Mouse (Mus musculus) hematopoietic stem cell, adult 5-6 weeks (primary cell): Measurements from ENCODE around the gene Gm49601. TPM values are rescaled to one million over a fixed set of nuclear protein-coding genes. Genes with fewer than 3 reads are reported as not detected.
A peak's percentile ranks its signal among the peaks of the same experiment; 100 is the strongest.

Experiments
- ATAC-seq, 2 experiments: fragments of 125-278 bp in 1 of 2; replicated peaks in 1 of 2; 2 replicates each; pipeline ENCODE4 v1.8.0; 2016 to 2017; ENCODE audit warnings: inconsistent platforms in 2 of 2, mild to moderate bottlenecking in 2 of 2, moderate number of reproducible peaks in 2 of 2, low read depth in 1 of 2, moderate TSS enrichment in 1 of 2; ENCODE audit not compliant: low FRiP score in 2 of 2, poor library complexity in 2 of 2, severe bottlenecking in 2 of 2, insufficient read depth in 1 of 2, low TSS enrichment in 1 of 2
- total RNA-seq: library from RNA; stranded (forward); fragments of 172-1452, 232-1000 nt; gene quantifications from 2 replicates; pipeline ENCODE4 v1.2.3, GENCODE M21; 2017

Gm49601 gene
- total RNA-seq, 1 experiment from 2014 or later = not detected

DNA sequence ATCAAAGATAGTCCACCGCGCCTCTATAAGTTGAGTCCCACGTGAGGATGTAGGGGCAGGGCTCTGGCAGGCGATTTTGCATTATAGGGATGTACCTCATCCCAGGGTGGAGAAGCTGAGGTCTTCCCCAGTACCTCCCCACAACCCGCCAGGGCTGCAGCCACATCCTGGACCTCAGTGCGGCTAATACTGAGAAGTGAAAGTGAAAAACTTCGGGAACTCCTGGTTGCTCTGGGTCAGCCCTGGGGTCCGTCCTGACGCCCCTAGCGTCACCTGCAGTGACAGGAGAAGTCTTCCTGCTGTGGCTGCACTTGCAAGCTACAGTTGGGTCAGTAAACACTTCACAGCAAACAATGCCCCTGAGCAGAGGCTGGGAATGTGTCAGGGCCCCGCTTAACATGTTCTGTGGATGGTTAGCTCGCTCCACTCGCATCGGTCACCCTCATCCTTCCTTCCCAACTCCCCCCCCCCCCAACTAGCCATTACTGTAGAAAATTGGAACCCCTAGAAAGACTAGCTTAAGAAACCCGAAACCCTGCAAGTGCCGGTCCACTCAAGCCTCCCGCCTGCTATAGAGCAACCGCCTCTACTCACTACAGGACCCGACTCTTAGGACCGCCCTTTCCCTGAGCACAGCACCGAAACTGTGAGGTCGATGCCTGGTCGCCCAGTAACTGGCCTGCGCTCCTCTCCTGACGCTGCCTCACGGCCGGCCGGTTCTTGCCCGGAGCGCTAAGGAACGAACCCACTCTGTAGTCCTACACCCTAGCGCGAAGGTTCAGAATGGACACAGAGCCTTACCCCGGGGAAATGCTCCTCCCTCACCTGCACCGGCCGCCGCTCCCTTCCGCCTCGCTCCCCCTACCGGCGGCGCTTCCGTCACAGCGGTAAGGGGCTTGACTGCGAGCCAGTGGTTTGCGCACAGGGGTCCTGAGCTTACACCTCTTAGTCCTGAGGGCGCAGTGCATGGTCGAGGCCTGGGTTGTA is 36.1 kb downstream of the Gm49601 start, which contains the start of gene Tbx1:
TSS of gene Tbx1 (minus strand) at position 868 of the 987 bp plus-strand sequence.
- peak; percentile 22 to 37; a peak in 3 of 4 replicates for ATAC-seq

- ATAC-seq = no peak
Measured at GRCm38 (mm10) chr16:18589080-18589621, 37.1 kb downstream of the Gm49601 start.

DNA sequence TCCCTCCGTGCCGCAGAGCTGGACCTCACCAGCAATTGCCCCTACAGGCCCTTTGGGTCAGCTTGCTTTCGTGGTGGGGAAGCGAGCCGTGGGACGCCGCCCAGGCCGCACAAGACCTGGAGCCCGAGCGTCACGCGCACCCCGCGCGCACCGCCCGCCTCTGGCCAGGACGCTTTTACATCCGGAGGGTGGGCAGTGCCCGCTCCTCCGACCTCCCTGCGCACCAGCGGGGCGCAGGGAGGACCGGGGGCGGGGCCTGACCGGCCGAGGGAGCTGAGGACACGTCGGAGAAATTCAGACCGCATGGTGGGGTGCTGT is 37.5 kb downstream of the Gm49601 start:
- ATAC-seq = no peak

DNA sequence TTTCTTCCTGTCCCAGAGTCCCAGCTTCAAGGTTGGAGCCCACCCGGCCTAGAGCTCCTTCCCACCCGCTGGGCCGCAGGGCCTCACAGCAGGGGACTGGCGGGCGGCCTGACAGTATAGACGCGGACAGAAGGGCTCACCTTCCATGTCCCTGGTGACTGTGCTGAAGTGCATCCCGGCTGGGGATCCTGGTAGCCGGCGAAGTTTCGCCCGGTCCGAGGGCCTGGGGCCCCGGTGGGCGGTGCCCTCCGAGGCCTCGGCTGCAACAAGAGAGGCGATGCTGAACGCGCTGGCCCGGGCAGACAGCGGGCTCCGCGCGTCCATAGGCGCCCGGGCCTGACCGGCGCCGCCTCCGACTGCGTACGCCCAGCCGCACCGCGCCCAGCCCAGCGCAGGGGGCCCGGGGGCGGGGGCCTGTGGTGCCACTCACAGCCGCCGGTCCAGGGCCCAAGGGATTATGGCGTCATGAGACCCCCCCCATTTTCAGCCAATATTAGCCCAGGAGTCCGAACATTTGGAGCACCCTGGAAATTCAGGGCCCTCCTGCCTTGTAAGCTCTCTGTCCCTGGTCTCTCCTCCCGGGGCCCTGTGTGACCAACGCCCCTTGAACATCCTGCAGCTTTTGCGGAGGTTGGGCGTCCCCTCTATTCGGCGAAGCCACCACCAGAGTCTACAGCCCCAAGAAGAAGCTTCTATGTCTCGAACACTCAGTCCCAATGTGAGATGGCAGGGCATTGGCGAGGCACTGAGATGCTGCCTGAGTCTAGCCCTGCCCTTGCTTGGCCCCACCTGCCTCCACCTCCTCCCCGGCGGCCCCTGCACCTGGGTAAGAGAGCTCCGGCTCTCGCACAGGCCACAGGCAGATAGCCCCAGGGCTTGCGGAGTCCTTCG is 38.1 kb downstream of the Gm49601 start:
- ATAC-seq = no peak

DNA sequence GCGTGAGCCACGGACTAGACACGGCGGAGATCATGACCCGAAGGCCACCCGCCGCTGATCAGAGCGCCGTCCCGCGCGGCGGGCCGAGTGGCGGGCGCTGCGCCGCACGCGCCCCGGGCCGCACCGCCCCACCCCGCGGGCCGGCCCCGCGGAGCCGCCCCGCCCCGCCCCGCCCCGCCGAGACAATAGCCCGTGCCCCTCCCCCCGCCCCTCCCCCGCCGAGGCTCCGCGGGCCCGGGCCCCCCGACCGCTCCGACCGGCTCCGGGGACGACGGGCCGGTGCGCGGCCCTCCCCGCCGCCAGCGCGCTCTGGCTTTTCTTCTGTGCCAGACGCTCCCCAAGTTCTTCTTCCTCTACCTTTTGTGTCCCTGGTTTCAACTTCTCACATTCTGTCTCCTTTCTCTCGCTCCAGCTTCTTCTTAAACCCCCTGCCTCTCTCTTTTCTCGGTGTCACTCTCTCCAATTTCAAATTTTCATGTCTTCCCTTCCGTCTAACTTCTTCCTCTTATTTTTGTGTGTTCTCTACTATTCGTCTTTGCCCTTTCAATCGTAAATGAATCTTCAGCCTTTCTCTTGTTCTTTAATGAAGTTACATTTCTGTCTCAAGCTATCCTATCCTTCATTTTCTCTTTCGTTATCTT is 39.2 kb downstream of the Gm49601 start:
- ATAC-seq = no peak

GRCm38 (mm10) chr16:18586076-18586905 is 39.9 kb downstream of the Gm49601 start:
- no peak for ATAC-seq

- no peak for ATAC-seq
Measured at GRCm38 (mm10) chr16:18585676-18586075, 40.6 kb downstream of the Gm49601 start.

DNA sequence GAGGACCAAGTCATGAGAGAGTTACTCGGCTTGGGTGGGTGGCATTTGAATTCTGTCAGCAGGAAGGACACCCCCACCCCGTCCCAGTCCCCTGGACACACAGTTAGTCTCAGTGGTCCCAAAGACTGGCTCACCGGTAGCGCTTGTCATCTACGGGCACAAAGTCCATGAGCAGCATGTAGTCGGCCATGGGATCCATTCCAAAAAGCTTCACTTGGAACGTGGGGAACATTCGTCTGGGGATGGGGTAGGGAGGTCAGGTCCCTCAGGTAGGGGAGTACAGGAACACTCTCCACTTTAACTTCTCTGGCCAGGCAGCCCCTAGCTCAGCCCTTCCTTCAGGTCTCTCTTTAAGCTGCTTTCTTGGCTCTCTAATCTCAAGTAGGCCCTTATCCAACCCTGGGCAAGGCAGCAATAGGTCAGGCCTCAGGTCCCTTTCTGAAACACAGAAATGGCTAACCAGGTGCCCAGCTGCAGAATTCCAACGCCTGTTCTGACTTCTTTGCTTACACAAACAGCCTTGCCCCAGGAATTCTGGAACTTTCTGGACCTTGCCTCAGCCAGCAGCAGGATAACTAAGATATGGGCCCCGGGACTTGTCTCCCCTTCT is 41.2 kb downstream of the Gm49601 start:
- no peak for ATAC-seq

GRCm38 (mm10) chr16:18583673-18584357 is 42.4 kb downstream of the Gm49601 start:
- ATAC-seq = no peak

DNA sequence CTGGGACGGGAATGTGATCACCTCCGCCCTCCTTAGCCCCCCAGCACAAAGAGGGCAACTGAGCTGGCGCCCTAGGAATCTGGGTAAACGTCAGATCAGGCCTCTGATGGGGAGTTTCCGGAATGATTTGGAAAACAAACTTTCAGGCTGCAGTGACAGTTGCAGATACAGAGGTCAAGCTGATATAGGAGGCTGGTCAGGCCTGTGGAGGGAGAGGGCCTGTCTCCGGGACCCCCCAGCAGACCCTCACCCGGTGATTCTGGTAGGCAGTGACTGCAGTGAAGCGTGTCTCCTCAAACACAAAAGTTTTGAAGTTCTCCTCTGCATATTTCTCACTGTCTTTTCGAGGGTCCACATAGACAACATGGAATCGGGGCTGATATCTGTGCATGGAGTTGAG is 43.1 kb downstream of the Gm49601 start:
- ATAC-seq = no peak

- ATAC-seq = no peak
Measured at GRCm38 (mm10) chr16:18582426-18583148, 43.6 kb downstream of the Gm49601 start.

DNA sequence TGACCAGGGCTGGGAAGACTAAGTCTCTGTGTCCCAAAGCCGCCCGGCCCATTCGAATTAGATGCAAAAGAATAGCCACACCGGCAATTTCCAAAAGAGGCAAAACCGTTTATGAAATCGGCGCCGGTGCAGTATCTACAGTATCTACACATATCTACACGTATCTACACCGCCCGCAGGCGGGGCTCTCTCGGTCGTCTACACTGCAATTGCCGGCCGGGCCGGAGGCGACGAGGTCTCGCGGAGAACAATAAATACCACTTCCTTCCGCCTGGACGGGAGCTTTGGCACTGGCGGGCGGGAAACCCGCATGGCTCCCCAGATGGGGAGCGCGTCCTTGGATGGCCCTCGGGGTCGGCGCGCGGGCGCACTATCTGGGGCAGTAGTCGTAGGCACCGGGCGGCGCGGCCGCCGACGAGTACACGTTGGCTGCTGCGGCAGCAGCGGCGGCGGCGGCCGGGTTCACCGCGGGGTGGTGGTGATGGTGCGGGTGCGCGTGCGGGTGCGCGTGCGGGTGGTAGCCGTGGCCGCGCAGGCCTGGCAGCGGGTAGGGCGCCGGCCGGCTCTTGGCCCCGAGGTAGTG is 44.5 kb downstream of the Gm49601 start:
- 0 out of 4 replicates have a peak, but pooled peaks of 1 of the 2 experiments have one; percentile 7 for ATAC-seq

DNA sequence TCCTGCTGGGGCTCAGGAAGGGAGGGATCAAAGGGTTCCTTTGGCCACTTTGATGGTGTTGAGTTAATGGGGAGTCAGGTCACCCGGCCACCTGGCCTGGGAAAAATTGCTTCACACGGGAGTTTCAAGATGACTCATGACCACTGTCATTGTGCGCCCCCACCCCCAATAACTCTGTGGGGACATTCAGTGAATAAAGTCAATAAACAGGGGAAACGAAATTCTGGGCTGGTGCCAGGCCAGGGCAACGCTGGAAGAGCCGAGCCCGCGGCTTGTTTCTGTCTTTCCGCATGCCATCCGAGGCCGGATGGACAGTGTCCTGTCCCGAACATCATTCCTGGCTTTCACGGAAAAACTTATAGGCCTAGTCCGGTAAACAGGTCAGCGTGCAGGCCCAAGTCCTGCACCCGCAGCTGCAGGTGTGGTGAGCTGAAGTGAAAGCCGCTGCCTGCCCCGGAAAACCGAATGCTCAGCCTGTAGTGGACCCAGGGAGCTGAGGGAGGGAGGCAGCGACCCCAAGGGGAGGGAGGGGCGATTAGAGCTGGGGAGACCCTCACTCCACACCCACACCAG is 45.1 kb downstream of the Gm49601 start:
- ATAC-seq = no peak

GRCm38 (mm10) chr16:18580389-18580788 is 45.8 kb downstream of the Gm49601 start:
- no peak for ATAC-seq
